Mouse (Mus musculus) brain, embryonic 14.5 days (tissue): ENCODE data around the gene Atp1b3. TPM values are rescaled to one million over a fixed set of nuclear protein-coding genes. Genes with fewer than 3 reads are reported as not detected.
"Not testable (repeated sequence)": the region's sequence is repeated elsewhere in the genome, so short reads cannot be mapped to it uniquely, and the experiment has no call there.

Source experiments
- DNase-seq: peaks from one replicate; pipeline ENCODE4 v3.0.0-alpha.2; 2011; ENCODE audit warnings: low read depth
- CTCF ChIP-seq: fragments of 200-500 bp; IDR thresholded peaks from 2 replicates; pipeline ENCODE4 v1.5.1; 2012; ENCODE audit warnings: inconsistent platforms, mild to moderate bottlenecking, moderate library complexity, borderline replicate concordance; ENCODE audit not compliant: insufficient read depth, insufficient read length; ENCODE audit errors: extremely low read depth
- POLR2A ChIP-seq: fragments of 200-500 bp; IDR thresholded peaks from 2 replicates; pipeline ENCODE4 v1.6.1; 2012; ENCODE audit warnings: mild to moderate bottlenecking, inconsistent platforms, borderline replicate concordance; ENCODE audit not compliant: poor library complexity, insufficient read depth, insufficient read length, severe bottlenecking; ENCODE audit errors: extremely low read depth
- polyA plus RNA-seq: library from polyadenylated mRNA; depleted of rRNA; stranded (reverse); fragments of >200 nt; gene quantifications from 2 replicates; pipeline ENCODE4 v1.2.3, GENCODE M21; 2012

The Atp1b3 gene
- polyA plus RNA-seq, 1 experiment: 96.6 TPM

- TF ChIP-seq CTCF: no peak
- no peak for TF ChIP-seq POLR2A
- DNase-seq: no peak
These were observed 11.0 kb downstream of the Atp1b3 start for GRCm38 (mm10) chr9:96353121-96353769.

- not testable (repeated sequence) for DNase-seq
These were observed 12.5 kb downstream of the Atp1b3 start for GRCm38 (mm10) chr9:96351771-96352170.

- TF ChIP-seq CTCF (no peak), POLR2A (no peak)
- no peak for DNase-seq
These were observed 13.8 kb downstream of the Atp1b3 start for GRCm38 (mm10) chr9:96350476-96350875.

DNA sequence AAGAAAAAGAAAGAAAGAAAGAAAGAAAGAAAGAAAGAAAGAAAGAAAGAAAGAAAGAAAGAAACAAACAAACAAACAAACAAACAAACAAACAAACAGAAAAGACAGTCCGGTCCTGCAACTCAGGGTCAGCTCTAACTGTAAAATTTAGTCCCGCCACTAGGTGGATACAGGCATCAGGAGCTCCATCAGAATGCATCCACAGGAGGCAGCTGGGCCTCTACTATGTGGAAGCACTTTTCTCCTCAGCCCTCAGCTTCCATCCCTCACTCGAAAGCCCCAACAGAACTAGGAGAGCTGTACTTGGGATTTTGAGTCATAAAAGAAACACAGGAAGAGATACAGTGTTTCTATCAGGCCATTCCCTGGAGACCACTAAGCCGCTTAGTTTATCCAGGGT lies 14.2 kb downstream of the Atp1b3 start:
- TF ChIP-seq POLR2A: no peak
- TF ChIP-seq CTCF: peak; percentile 72; the same call in 1 of the 2 replicates
- peak; percentile 77 for DNase-seq

DNA sequence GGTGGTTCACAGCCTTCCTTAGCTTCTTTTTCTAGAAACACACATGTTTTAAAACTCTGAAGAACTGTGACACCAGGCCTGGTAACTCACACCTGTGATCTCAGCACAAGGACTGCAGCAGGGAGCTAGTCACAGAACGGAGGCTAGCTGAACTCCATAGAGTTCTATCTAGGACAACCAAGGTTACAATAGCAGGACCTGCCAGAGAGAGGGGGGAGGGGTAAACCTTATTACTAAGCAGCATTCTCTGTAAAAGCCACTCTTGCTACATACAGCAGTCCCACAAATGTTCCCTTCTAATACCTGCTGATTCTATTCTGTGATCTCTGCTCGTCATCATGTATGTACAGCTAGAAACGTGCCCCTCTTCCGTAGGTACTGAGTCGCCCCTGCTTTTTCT lies 15.4 kb downstream of the Atp1b3 start:
- DNase-seq: no peak
- TF ChIP-seq CTCF: no peak
- TF ChIP-seq POLR2A: no peak

- TF ChIP-seq CTCF (no peak), POLR2A (no peak)
- DNase-seq: no peak
These were observed 18.5 kb downstream of the Atp1b3 start for GRCm38 (mm10) chr9:96345750-96346149.

GRCm38 (mm10) chr9:96331146-96331545 lies 33.1 kb downstream of the Atp1b3 start:
- TF ChIP-seq POLR2A (no peak), CTCF (no peak)
- DNase-seq: no peak

- DNase-seq: no peak
- TF ChIP-seq CTCF: no peak
- TF ChIP-seq POLR2A: no peak
These were observed 36.0 kb downstream of the Atp1b3 start for GRCm38 (mm10) chr9:96328226-96328625.

DNA sequence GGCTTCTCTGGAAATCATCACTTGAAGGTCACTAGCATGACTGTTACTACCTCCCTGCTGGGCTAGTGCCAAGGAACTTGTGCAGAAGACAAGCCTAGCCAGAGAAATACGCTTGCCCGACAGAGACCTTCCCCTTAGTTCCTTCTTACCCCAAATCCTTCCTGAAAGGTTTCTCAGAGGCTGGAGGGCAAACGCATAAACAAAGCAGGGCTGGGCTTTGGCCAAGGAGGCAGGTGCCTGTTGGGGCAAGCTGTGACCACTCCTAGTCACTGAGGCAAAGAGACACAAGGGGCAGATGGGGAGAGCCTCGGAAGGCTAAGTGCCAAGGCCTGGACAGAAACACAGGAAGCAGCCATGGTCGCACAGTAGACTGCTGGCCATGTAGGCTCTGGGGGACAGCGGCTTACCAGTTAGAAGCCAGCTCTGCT lies 37.7 kb downstream of the Atp1b3 start:
- TF ChIP-seq CTCF (no peak), POLR2A (no peak)

GRCm38 (mm10) chr9:96324502-96324901 lies 39.7 kb downstream of the Atp1b3 start:
- TF ChIP-seq CTCF (no peak), POLR2A (no peak)
- DNase-seq: peak; percentile 70

More for the DNA sequence above, 37.7 kb downstream of the Atp1b3 start:
- peak; percentile 38 for DNase-seq

- no peak for DNase-seq
- TF ChIP-seq POLR2A (no peak), CTCF (no peak)
These were observed 41.7 kb downstream of the Atp1b3 start for GRCm38 (mm10) chr9:96322411-96323152.

- TF ChIP-seq CTCF (no peak), POLR2A (no peak)
These were observed 43.7 kb downstream of the Atp1b3 start for GRCm38 (mm10) chr9:96320551-96320980.

More at GRCm38 (mm10) chr9:96320551-96320980, 43.7 kb downstream of the Atp1b3 start:
- no peak for DNase-seq
